Mouse (Mus musculus): ENCODE data around the gene Rpl10a. TPM values are rescaled to one million over a fixed set of nuclear protein-coding genes. Genes with fewer than 3 reads are reported as not detected.
A peak's percentile ranks its signal among the peaks of the same experiment; 100 is the strongest.

Rpl10a gene
- total RNA-seq (2021), result 100 to 1,000 TPM; 392 TPM

- intact Hi-C loops (cut with DNase I), result loop anchor here (2.0 kb wide), 1 partner anchor 40 kb away; no protein-coding TSS in a partner anchor
- DNase-seq, result peak; percentile 99
Observed at GRCm38 (mm10) chr17:28328366-28328928, at the start of gene Rpl10a. TSS of gene Rpl10a (plus strand) at chr17:28328471.

DNA sequence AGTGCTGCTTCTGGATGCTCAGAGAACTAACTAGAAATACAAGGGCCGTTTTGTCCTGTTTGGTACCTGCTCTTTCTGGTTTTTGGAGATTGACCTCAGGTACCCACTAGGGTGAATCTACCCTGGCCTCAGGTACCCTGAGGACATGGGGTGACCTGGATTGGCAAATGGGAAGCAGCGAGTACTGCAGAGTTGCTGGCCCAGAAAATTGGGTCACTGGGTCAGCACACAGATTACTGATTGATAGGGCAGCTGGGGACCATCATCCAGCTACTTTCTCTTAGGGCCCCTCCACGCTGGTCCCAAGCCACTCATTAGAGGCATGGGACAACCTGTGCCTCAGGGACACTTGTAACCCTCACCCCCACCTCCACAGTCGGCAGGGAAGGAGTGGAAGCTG, 49.0 kb upstream of the Rpl10a start:
- DNase-seq, result no peak
- intact Hi-C loops (cut with DNase I), result no loop called here

DNA sequence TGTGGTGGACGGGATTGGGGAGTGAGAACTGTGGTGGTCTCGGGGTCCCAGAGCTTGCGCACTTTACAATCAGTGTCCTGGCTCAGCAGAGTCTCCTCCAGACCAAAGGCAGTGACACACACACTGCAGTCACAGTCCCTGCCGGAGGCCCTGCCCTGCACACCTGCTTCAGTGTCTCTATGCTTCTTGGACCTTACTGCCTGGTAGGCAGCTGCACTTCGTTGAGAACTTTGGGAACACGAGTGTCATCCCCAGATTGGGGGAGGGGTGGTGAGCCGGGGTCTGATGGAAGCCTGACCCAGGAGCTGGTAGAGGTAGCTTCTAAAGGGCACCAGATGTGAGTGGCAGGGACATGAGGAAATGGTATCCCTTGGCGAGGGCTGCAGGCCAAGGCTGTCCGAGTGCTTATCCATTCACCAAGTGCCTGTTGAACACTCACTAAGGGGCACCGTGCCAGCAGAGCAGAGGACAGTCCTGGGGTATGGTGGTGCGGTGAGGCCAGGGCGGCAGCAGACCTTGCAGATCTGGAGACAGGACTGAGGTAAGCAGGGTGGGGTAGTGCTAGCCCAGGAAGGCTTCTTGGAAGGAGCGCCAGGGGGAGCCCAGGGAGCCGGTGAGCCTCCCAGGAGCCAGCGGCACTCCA, 48.4 kb upstream of the Rpl10a start:
- DNase-seq, result peak; percentile 54 to 60

GRCm38 (mm10) chr17:28280423-28280800, 47.9 kb upstream of the Rpl10a start:
- intact Hi-C loops (cut with DNase I), result no loop called here

More for the DNA sequence above, 48.4 kb upstream of the Rpl10a start:
- intact Hi-C loops (cut with DNase I), result no loop called here

DNA sequence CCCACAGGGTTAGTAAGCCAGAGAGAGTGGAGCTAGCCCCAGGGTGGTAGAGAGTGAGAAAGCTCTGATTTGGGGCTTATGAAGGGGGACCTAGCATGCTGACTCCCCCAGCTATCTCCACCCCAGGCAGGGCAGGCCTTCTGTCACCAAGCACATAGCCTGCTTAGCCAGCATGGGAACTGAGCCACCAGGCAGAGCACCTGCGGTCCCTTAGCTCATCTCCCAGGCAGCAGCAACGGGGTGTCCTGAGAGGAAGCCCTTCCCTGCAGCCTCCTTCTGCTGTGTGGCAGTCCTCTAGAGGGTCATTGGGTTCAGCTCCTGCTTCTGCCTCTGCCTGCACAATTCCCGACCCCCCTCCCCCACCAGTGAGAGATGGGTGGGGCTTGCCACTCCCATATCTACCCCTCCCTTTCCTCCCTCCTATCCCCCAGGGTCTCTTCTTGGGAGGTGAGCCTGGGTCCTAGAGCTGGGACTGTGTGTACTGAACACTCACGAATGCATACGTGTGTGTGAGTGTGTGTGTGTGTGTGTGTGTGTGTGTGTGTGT, 47.4 kb upstream of the Rpl10a start:
- DNase-seq, result no peak
- intact Hi-C loops (cut with DNase I), result no loop called here

More at GRCm38 (mm10) chr17:28280423-28280800, 47.9 kb upstream of the Rpl10a start:
- no peak for DNase-seq

- DNase-seq, result no peak
- intact Hi-C loops (cut with DNase I), result no loop called here
Observed at GRCm38 (mm10) chr17:28281866-28282441, 46.3 kb upstream of the Rpl10a start.

DNA sequence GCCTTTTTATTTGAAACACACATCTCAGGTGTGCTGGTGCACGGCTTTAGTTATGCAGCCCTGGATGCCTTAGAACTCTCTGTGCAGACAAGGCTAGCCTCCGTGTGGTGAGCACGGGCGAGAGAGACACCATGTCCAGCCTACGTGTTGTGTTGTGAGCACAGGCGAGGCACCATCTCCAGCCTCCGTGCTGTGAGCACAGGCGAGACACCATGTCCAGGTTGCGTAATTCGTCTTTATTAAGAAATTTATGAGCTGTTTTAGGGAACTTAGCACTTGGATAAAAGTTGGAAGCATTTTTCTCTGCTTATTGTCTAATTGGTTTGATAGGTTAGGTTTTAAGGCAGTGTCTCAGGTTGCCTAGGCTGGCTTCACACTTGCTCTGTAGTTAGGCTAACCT, 45.1 kb upstream of the Rpl10a start:
- intact Hi-C loops (cut with DNase I), result no loop called here
- no peak for DNase-seq

GRCm38 (mm10) chr17:28286133-28286532, 42.1 kb upstream of the Rpl10a start:
- no peak for DNase-seq
- intact Hi-C loops (cut with DNase I), result no loop called here

DNA sequence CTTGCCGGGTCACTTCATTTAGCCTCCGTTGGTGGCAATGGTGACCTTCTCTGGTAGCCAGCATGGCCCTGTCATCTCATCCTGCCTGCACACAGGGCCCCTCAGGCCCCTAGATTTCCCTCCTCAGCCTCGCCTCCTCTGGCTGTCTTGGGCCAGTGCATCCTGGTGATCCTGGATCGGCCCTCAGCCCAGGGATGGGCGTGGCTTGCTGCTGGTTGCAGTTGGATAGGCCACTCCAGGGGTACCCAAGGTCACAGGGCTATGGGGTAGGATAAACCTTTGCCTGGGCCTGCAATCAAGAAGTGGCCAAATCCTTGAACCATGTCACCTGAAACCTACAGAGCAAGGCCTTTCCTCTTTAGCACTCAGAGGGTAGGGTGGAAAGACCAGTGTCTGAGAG, 41.3 kb upstream of the Rpl10a start:
- intact Hi-C loops (cut with DNase I), result no loop called here
- no peak for DNase-seq

GRCm38 (mm10) chr17:28287578-28287977, 40.7 kb upstream of the Rpl10a start:
- intact Hi-C loops (cut with DNase I), result no loop called here
- no peak for DNase-seq

DNA sequence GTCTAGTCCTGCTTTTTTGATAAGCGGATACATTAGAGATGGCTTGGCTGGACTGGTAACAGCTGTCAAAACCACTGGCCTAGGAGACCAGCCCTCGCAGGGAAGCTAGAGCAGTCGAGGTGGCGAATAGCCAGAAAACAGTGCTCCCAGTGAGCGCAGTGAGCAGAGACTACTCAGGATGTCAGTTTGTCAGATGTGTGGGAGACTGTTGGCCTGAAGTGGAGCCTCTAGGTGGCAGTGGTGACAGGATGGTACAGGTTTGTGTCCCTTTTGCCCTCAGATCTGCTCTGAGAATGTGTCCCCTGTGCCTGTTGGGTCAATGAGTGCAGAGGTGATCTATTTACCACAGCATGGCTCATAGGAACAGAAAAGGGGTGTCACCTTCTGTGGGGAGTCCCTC, 40.3 kb upstream of the Rpl10a start:
- DNase-seq, result no peak
- intact Hi-C loops (cut with DNase I), result no loop called here

DNA sequence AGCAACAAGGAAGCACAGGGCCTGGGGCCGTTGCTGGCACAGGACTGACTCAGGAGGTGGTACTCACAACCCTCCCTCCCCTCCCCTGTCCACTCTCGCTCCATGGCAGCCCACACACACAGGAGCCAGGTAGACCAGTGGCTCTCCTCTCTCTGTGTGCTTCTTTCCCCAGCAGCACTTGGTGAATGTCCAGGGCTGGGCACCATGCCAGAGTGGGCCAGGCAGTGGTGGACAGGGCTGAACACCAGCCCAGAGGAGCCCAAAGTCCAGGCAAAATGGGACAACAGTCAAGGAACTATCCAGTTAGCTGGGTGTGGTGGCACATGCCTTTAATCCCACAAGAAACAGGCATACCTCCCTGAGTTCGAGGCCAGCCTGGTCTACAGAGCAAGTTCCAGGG, 38.0 kb upstream of the Rpl10a start:
- DNase-seq, result peak; percentile 50 to 68
- intact Hi-C loops (cut with DNase I), result no loop called here

- intact Hi-C loops (cut with DNase I), result no loop called here
- DNase-seq, result no peak
Observed at GRCm38 (mm10) chr17:28290671-28291070, 37.6 kb upstream of the Rpl10a start.

DNA sequence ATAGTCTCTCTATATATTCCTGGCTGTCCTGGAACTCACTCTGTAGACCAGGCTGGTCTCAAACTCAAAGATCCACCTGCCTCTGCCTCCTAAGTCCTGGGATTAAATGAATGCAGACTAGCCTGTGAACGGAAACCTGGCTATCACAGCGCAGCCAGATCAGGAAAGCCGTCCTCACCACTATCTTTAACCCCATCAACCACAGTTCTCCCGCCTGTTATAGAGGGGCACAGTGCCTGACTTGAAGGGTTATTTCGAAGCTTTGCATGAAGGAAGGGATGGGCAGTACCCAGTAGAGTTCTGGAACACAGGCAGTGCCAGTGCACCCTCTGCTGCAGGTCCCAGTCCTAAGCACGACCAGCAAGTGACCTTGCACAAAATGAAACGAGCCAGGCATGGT, 36.9 kb upstream of the Rpl10a start:
- intact Hi-C loops (cut with DNase I), result no loop called here
- DNase-seq, result no peak

DNA sequence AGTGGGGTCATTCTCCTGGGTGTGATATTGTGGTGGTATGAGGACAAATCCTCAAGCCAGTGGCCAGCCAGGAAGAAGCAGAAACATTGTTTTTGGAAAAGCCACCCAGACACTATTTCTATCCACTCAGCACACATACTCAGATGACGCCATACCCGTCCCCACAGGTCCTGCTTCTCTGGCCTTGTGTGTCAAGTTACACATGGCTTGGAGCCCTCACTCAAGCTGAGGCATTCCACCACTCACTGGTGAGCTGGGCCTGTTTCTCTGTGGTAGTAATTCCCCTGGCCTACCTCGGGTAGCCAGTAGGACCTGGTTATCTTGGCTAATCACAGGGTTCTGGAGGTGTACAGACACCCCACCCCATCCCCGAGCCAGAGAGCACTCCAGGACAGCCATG, 34.6 kb upstream of the Rpl10a start:
- intact Hi-C loops (cut with DNase I), result no loop called here
- DNase-seq, result no peak

- DNase-seq, result peak in 1 of 2 experiments; percentile 35
- intact Hi-C loops (cut with DNase I), result no loop called here
Observed at GRCm38 (mm10) chr17:28294449-28295333, 33.6 kb upstream of the Rpl10a start.

DNA sequence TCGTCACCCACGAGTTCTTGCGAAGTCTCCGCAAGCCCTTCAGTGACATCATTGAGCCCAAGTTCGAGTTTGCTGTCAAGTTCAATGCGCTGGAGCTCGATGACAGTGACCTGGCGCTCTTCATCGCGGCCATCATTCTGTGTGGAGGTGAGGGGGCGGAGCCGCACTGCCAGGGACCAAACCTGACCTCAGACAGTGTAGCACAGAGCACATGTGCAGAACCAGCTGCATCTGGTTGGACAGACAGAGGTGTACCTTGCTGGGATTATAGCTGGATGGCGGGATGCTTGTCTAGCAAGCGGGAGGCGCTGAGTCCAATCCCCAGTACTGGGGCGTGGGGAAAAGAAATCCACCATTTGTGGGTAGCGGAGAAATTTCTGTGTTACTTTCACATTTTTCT, 29.4 kb upstream of the Rpl10a start:
- intact Hi-C loops (cut with DNase I), result no loop called here
- DNase-seq, result no peak

DNA sequence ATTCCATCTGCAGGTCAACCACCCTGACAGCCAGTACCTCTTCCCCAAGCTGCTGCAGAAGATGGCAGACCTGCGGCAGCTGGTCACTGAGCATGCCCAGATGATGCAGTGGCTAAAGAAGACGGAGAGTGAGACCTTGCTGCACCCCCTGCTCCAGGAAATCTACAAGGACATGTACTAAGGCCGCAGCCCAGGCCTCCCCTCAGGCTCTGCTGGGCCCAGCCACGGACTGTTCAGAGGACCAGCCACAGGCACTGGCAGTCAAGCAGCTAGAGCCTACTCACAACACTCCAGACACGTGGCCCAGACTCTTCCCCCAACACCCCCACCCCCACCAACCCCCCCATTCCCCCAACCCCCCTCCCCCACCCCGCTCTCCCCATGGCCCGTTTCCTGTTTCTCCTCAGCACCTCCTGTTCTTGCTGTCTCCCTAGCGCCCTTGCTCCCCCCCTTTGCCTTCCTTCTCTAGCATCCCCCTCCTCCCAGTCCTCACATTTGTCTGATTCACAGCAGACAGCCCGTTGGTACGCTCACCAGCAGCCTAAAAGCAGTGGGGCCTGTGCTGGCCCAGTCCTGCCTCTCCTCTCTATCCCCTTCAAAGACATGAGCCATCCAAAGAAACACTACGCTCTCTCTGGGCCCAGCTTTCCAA, 28.5 kb upstream of the Rpl10a start:
- intact Hi-C loops (cut with DNase I), result loop anchor here (10.0 kb wide), 1 partner anchor 215 kb away; the partner anchor contains the start of gene Tcp11
- no peak for DNase-seq

GRCm38 (mm10) chr17:28300323-28300722, 27.9 kb upstream of the Rpl10a start:
- no peak for DNase-seq
- intact Hi-C loops (cut with DNase I), result loop anchor here (10.0 kb wide), 1 partner anchor 216 kb away; the partner anchor contains the start of gene Tcp11

GRCm38 (mm10) chr17:28300850-28301249, 27.4 kb upstream of the Rpl10a start:
- intact Hi-C loops (cut with DNase I), result loop anchor here (10.0 kb wide), 1 partner anchor 216 kb away; the partner anchor contains the start of gene Tcp11
- DNase-seq, result no peak

Data from heart, postnatal 36 days (tissue).